Mouse (Mus musculus) stomach, postnatal 0 days (tissue): ENCODE data around the gene Slc25a3.

Experiments
- CTCF ChIP-seq: IDR thresholded peaks from 2 replicates; pipeline ENCODE4 v1.5.1; 2016; ENCODE audit warnings: antibody characterized with exemption, low read depth, mild to moderate bottlenecking, moderate library complexity
- EP300 ChIP-seq: optimal IDR thresholded peaks from 2 replicates; pipeline ENCODE3; 2016; ENCODE audit warnings: antibody characterized with exemption

- TF ChIP-seq CTCF (no peak), EP300 (no peak)
Observed at GRCm38 (mm10) chr10:91138317-91138716, 14.5 kb upstream of the Slc25a3 start.
